Mouse (Mus musculus) spleen, embryonic (tissue): ENCODE data around the gene Neu2.
"Not testable (repeated sequence)": the region's sequence is repeated elsewhere in the genome, so short reads cannot be mapped to it uniquely, and the experiment has no call there.

Source experiments
- CTCF ChIA-PET: fragments of 350-600 bp; sonication (Branson Sonifier 250); formaldehyde crosslinking; loops from one replicate; lab custom pipeline; 2022; lab: Charles Lee

The Neu2 gene

DNA sequence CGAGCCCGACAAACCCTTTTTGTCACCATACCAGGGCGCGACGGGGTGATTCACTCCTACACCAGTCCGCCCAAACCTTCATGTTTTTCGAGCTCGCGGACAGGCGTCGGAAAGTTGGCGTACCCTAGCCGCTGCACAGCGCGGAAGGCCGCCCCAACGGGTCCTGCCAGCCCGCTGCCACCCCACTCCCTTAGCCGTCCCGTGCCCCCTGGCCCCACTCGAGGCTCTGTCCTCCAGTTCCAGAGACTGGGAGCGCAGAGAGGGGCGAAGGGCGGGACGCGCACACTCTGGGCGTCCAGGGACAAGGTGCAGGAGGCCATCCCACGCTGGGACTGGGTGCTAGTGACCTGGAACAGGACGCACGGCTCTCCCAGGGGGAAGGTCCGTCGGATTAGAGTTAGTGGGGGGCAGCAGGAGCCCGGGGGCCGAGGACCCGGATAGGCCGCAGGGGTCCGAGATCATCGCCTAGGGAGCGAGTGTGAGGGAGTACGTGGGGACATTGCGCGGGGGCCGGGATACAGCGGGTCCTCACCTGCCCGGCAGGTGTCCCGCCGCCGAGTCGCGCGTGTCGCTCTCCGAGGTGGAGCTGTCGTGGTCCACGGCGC, at the start of gene Neu2:
Gene Neu2 (plus strand): TSS at position 329 of the 605 bp plus-strand sequence.
- CTCF ChIA-PET: interaction anchor here (0.6 kb wide), 1 partner anchor 24 kb away, joined by 3 read pairs; no protein-coding TSS in a partner anchor

DNA sequence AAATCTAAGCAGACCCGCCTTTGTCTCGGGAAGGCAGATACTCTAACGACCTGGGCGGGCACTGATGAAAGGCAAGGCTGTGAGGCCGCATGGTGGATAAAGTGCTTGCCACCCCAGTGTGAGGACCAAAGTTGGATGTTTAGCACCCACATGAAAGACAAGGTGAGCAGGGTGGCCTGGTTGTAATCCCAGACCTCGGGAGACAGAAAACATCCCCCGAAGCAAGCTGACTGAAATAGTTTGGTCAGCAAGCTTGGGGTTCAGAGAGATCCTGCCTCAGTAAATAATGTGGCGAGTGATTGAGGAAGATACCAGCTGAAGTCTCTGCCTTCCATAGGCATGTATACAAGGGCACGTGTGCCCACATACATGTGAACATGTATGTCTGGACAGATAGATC, 42.2 kb upstream of the Neu2 start:
- CTCF ChIA-PET: interaction anchor here (0.6 kb wide), 1 partner anchor 104 kb away, joined by 4 read pairs; no protein-coding TSS in a partner anchor

DNA sequence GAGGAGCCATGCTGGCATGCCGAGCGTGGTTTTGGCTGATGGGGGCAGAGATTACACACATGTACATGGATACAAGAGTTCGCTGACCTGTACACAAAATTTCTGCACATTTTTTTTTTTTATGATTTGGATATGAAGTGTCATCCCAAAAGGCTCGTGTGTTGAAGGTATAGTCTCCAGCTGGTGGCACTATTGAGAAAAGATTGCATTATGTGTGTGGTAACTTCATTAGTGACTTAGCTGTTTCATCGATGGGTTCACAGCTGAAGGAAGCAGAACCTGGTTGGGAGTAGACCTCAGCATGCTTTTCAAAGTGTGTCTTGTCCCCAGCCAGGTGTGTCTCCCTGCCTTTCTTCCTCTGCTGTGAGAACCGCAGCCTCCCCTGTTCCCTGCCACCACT, 41.4 kb upstream of the Neu2 start:
- CTCF ChIA-PET: no interaction called here

DNA sequence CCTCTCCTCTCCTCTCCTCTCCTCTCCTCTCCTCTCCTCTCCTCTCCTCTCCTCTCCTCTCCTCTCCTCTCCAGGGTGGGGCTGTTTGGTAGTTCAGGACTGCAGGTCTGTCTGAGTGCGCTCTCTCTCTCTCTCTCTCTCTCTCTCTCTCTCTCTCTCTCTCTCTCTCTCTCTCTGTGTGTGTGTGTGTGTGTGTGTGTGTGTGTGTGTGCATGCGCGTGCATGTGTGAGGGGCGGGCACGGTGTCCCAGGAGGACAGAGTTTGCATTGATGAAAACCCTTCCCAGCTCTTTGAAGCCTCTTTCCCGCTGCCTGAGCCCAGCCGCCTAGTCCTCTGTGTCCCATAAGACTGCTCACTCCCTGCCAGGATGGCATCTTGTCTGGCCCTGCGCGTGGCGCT, 39.7 kb upstream of the Neu2 start, which contains the start of gene Snorc:
Gene Snorc (plus strand): TSS at position 301 of the 400 bp plus-strand sequence.
- CTCF ChIA-PET: not testable (repeated sequence)

DNA sequence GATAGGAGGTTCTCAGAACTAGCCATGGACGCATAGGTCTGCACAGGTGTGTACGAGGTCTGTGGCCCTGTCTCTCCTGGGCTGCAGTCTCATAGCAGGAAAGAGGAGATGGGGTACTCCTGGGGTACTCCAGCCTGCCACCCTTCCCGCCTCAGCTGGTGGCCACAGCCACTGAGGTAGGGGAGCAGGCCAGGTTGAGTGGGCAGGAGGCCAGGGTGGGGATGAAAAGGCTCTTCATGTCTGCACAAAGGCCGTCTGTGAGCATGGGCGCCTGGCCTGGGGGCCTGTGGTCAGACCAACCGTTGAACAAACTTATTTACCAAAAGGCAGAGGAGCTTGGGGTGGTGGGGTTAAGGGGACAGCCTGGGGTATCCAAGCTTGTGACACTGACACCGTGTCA, 37.8 kb upstream of the Neu2 start:
- CTCF ChIA-PET: no interaction called here

DNA sequence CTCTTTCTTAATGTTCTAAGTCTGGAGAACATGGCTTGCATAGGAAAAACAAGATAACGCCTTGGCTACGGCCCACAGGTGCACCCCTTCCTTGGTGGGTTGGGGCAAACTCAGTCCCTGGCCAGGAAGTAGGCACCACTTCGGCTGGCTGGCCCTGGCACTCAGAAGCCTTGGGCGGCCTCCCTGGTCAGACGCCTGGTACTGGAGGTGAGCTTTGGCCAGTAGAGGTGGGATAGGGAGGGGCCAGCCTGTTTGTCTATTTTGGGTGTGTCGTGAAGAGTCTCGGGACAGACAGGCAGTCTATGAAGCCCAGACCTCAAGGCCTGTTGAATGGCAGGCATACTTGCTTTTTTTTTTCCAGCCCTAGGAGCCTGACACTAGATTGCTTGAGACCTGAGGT, 37.1 kb upstream of the Neu2 start:
- CTCF ChIA-PET: no interaction called here

DNA sequence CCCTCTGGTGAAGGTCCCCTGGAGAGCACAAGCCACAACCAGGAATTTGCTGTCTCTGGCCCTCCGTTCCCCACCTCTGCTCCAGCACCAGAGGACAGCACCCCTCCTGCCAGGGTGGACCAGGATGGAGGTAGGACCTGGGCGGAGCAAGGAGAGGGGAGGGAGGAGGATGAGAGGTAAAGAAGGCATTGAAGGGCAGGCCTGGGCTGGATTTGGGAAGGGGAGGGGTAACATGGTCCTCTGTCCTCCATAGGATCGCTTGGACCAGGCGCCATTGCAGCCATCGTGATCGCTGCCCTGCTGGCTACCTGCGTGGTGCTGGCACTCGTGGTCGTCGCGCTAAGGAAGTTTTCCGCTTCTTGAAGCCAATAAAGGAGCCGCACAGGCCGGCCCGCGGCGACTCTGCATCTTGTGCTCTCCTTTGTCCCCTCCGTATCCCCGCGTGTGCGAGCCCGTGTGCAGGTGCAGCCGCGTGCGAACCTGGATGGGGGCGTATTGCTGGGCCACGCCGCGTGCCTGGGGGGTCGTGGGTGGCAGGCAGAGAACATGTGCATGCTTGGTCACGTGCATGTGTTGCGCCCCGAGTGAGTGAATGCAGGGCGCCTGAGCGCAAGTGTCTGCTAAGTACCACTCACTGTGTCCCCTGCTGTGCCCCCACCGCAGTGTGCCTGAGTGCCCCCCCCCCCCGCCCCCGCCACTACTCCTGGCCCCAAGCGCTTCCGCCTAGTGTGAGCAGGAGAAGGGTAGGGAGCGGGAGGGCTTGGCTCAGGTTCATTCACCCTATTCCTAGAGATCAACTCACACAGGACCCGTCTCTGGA, 34.4 kb upstream of the Neu2 start:
- CTCF ChIA-PET: no interaction called here

DNA sequence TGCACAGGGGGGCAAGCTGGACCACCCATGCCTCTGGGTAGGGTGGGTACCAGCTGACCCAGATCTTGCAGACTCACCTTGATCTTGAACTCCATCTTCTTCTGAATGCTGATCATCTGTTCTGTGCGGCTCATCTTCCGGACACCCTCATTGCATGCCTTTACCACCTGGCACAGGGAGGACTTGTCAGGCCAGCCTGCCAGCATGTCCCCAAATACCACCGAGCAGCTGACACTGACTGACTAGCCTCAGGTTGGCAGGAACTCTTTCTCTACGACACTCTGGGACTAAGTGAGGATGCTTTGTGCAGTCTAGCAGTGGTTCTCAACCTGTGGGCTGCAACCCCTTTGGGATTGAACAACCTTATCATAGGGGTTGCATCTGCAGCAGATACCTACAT, 27.1 kb upstream of the Neu2 start:
- CTCF ChIA-PET: no interaction called here

DNA sequence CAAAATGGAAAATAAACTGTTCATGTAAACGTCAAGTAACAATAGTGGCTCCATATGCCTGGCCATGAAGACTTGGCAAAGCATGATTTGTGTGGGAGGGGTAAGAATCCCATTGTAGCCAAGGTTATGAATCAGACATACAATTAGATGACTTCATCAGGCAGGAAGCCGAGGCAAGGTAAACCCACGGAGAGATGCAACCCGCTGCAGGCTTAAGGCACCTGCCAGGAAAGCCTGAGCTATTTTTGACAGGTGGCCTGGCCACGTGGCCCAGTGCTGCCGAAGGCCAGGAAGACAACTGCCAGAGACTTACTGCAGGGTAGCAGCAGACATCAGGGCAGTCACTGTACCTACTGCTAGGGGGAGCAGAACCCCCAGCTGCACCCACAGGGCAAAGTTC, 23.3 kb upstream of the Neu2 start:
- CTCF ChIA-PET: interaction anchor here (0.7 kb wide), 1 partner anchor 24 kb away, joined by 3 read pairs; no protein-coding TSS in a partner anchor

DNA sequence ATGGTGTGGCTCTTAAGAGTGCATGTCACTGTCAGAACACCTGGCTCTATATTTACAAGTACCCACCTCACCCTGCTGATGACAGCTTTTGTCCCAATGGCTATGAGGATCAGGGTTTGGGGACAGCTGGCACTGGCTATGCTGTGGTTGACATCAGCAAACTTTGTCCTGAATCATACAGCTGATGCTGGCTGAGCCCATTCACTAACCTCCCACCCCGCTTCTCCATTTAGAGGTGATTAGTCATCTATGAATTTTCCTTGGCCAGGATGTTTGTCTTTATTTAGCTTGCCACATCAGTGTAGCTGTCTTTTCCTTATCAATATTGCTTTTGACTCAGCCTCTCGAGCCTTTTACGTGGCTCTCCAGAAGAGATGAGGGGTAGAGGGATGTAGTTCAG, 17.4 kb upstream of the Neu2 start:
- CTCF ChIA-PET: no interaction called here

DNA sequence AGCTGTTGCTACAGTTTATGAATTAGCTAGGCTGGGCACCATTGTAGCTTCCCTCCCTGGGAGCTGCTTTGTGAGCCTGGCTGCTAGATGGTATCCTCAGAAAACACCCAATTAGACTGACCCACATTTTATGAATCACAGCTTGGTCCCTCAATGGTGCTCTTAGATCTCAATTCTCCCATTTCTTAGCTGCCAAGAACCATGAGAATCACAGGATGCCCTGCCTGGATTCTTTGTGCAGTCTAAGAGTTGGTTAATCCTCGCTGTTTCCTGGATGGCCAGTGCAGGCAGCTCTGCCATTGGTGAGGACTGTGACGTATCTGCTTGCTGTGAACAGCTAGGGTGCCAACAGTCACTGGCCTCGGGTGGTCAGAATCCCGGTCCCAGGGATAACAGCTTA, 16.1 kb upstream of the Neu2 start:
- CTCF ChIA-PET: no interaction called here

DNA sequence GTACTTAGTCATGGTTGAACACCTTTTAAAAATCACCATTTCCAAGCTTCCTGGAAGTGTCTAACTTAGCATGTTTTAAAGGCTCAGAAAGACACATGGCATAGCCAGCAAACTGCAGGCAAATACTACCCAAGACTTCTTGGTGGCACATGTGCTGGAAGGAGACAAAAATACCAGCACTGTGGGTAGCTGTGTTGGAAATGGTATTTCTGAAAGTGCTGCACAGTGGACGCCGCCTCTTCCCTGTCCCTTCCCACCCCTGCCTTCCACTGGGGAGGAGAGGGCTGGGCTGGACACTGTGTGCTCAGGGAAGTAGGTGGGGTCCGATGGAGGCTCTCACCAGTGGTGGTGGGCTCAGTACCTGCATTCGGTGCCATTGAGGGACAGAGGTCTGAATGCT, 4.2 kb upstream of the Neu2 start:
- CTCF ChIA-PET: no interaction called here

DNA sequence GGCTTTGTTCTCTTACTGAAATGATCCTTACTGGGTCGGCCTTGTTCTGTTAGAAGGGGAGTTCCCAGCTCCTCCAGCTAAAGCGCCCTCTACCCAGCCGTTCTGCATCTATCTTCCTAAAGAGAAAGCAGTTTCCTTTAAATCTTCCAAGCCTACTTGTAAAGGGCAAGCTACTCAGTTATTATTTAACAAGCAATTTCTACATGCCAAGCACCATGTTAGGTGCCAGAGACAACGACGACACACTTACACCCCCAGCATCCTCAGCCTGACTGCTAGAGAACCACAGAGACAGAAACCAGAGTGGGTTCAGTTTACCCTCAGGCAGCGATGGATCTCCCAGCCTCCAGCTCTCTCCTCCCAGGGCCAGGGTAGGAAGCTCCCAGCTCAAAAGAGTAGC, 1.8 kb upstream of the Neu2 start:
- CTCF ChIA-PET: no interaction called here

DNA sequence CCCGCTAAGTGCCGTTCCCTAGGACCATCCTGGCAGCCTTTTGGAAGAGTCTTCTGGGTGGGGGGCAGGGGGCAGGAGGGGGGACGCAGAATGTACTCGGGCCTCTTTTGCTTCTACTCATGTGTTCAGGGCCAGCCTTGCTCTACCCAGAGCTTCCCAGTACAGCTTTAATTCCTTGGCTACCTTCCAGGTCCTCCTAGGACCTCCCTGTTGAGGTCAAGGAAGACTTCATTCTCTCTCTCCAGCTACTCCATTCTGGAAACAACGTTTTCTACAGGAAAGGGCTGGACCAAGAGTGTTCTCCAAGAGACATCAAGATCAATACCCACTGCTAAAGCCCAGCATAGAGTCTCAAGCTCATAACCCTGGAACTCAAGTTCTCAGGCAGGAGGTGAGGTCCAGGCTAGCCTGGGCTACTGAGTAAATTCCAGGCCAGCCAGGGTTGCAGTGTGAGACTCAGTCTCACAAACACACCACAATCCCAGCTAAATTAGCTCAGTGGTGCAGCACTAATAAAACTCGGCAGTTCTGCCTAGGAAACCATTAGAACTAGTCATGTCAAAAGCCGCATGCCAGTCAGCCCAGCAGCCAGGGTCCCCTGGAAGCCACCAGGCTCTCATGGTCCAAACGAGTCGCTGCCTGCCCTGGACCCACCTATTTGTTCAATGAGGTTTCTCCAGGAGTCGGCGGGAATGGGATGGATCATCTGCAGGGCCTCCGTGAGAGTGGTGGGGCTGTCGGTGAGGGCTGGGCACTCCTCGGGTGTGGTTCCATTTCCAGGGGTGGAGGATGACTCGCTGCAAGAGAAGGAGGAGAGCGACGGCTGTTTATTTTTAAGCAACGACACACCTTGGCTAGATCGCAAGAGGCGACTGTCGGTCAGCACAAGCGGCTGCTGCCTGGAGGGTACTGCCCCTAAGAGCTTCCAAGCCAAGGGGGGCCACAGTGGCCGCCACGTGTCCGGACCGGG, 813 bp upstream of the Neu2 start:
- CTCF ChIA-PET: no interaction called here

DNA sequence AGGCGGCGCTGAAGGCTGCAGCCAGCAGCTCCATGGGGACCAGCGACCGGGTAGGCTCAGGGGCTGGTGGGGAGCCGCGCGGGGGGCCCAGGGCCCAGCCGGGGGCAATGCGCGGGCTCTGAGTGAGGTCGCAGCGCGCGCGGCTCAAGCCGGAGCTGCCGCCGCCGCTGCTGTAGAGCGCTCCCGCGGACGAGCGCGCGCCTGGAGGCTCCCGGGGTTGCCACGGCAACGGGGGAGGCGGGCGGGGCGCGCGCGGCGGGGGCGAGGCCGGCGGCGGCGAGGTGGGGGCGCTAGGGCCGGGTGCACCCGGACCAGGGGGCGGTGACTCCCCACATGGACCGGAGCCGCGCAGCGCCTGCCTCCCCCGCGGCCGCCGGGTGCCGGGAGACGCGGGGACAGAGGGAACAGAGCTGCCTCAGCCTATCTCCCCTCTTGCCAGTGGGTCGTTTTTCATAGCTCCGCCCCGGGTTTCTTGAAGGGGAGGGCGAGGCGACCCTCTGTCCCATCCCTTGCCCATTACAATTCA, 540 bp downstream of the Neu2 start:
- CTCF ChIA-PET: interaction anchor here (0.6 kb wide), 1 partner anchor 24 kb away, joined by 3 read pairs; no protein-coding TSS in a partner anchor

DNA sequence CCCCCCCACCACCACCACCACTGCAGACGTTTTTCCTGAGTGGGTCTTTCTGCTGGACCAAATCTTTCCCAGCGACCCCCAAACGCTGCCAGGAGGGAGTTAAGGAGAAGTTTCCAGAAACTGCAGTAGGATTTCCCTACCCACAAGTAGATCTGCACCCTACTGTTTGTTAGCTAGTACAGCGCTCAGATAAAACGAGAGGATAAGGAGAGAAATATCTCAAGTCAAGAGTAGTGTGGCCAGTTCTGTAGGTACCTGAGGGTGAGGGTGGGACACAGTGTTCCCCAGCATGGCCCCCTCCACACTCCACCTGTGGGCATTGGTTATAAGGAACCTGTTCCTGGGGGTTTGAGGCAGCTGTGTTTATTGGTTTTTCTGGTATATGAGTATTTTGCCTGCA, 1.2 kb downstream of the Neu2 start:
- CTCF ChIA-PET: no interaction called here

DNA sequence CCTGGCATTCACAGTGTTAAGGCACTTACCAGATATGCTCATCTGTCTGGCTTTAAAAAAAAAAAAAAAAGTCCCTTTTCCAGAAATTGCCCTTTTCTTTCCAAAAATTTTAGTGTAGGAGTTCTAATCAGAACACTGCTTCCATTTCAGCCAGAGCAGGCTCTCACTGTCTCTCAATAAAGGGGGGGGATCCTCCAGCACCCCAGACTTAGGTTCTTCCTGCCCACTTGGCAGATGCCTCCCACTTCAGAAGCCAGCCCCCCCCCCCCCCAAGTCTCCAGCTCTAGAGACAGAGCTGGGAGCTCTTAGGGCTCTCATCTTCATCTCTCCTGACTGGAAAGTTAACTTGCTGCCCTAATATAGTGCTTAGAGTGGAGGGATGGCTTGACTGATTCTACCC, 10.8 kb downstream of the Neu2 start:
- CTCF ChIA-PET: interaction anchor here (0.6 kb wide), 1 partner anchor 278 kb away, joined by 5 read pairs; no protein-coding TSS in a partner anchor

DNA sequence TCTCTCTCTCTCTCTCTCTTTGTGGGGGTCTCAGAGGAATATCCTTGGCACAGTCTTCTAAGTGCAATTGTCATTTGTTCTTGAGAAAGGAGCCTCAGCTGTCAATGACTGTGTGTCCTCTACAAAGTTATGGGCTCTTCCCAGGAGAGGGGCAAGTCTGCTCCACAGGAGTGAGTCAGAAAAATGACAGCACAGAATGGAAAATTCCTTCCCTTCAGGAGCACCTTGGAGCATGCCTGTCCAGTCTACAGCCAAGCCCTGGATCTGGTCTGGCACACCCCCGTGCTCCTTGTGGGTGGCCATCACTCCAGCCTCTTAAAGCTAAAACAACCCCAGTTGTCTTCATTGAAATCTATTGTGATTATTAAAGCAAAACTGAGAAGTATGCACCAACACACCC, 11.8 kb downstream of the Neu2 start:
- CTCF ChIA-PET: no interaction called here

DNA sequence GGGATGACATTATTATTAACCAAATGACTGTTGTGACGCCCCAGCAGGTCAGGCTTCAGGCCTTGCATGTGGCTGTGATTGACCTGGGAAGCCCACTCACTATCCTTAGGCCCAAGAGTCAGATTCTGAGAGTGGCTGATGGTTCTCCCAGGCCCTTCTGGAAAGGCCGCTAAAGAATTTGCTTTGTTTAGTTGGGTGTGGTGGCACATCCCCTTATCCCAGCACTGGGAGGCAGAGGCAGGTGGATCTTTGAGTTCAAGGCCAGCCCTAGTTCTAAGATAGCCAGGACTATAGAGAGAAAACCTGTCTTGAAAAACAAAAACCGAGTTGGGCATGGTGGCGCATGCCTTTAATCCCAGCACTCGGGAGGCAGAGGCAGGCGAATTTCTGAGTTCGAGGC, 15.4 kb downstream of the Neu2 start:
- CTCF ChIA-PET: interaction anchor here (0.7 kb wide), 1 partner anchor 125 kb away, joined by 3 read pairs; no protein-coding TSS in a partner anchor

DNA sequence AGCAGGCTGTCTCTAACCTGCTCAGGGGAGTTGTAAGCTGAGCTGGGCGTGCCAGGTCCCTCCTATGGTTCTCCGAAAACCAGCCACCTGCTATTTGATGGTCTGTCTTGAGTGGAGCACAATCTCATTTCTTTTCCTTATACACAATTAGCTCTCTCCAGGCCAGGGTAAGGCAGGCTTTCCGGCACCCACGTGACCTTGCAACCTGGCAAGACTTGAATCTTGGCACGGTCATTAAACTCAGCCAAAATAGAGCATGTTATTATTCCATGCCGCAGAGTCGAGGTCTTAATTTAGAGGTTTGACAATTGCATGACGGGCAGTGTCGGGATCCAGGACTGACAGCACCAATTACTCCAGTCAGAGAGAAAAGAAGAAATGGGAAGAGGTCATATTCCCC, 17.5 kb downstream of the Neu2 start:
- CTCF ChIA-PET: no interaction called here

DNA sequence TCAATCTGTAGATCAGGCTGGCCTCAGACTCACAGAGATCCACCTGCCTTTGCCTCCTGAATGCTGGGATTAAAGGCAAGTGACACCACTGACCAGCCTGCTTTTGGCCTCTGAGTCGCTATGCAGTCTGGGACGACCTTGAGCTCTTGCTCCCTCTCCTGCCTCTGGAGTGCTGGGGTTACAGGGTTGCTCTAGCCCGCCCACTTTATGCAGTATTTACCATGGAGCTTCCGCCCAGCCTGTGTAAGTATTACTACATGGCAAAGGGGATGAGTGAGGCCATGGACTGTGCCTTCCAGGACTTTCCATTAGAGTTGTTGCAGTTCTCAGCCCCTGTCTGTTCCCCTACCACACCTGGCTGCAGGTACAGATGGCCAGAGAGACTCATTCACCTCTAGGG, 22.7 kb downstream of the Neu2 start:
- CTCF ChIA-PET: interaction anchor here (0.5 kb wide), 1 partner anchor 17 kb away, joined by 3 read pairs; no protein-coding TSS in a partner anchor
